8 mouse cellular contexts compared by ENCODE assay signal in genomic region chr6:97463898-97464524, GRCm38 (mm10).
DNase-seq lines count a peak whose midpoint lies in the region; ATAC-seq and TF ChIP-seq lines count a peak whose summit lies in the region.

No protein-coding gene starts in this region.

- TF ChIP-seq CTCF in spleen, adult 2 months (IDR thresholded peaks at IDR 0.05; ENCODE audit: extremely low read depth, insufficient read depth, insufficient read length, insufficient replicate concordance) = no peak
- no peak for TF ChIP-seq CTCF in heart, adult 2 months (IDR thresholded peaks at IDR 0.05)

- peak overlapping the region; percentile 15; the same call in 1 of the 2 replicates for H3K4me3 ChIP-seq in spleen, adult 2 months (ENCODE audit: extremely low read depth, insufficient read depth, insufficient read length)
- peak overlapping the region; percentile 14; the same call in 1 of the 2 replicates for H3K4me3 ChIP-seq in heart, adult 2 months
- H3K4me3 ChIP-seq in kidney, embryonic 14.5 days (ENCODE audit: low read length) = no peak overlapping the region

- no peaks in the 10 kb centered on the region for H3K79me2 ChIP-seq in heart, adult 2 months (replicated peaks; ENCODE audit: control insufficient read depth, insufficient read depth, low read length)

- H3K4me1 ChIP-seq in spleen, adult 2 months (ENCODE audit: control insufficient read depth, insufficient read depth, insufficient read length) = peaks cover 11% of the 10 kb centered on the region; the same call in 1 of the 2 replicates
- H3K4me1 ChIP-seq in heart, adult 2 months (ENCODE audit: control insufficient read depth, insufficient read depth, low read length) = peaks cover 12% of the 10 kb centered on the region
- H3K4me1 ChIP-seq in kidney, embryonic 14.5 days (ENCODE audit: control insufficient read depth, insufficient read depth, low read length) = no peaks in the 10 kb centered on the region; the same call in 1 of the 2 replicates

- peak overlapping the region; percentile 13 for H3K9ac ChIP-seq in heart, adult 2 months (ENCODE audit: low read depth, low read length)
- no peak overlapping the region for H3K9ac ChIP-seq in kidney, embryonic 14.5 days (ENCODE audit: low read depth, low read length)

- no peak for TF ChIP-seq POLR2A in spleen, adult 2 months (IDR thresholded peaks at IDR 0.05; ENCODE audit: low read depth, low read length)
- peak; percentile 27; the same call in 1 of the 2 replicates for TF ChIP-seq POLR2A in heart, adult 2 months (IDR thresholded peaks at IDR 0.05; ENCODE audit: insufficient read depth, low read depth, low read length)

- H3K9me3 ChIP-seq in kidney, embryonic 14.5 days (ENCODE audit: control insufficient read depth, low read length) = peaks cover 6% of the 10 kb centered on the region; the same call in 1 of the 2 replicates

- WGBS in spleen, adult 2 months = 4% methylated on average over 17 of the region's 17 CpGs
- WGBS in heart, adult 2 months = 25% methylated on average over 17 of the region's 17 CpGs
- 50% methylated on average over 17 of the region's 17 CpGs for WGBS in kidney, embryonic 14.5 days

- peak in 1 of 2 experiments; percentile 37 for DNase-seq in spleen, adult 2 months (ENCODE audit: low read depth in 1 of 2, low spot score in 2 of 2)
- no peak for DNase-seq in spleen, adult 12 weeks (ENCODE audit: low spot score)
- DNase-seq in heart, adult 2 months = peak; percentile 62 to 71
- DNase-seq in lung, postnatal 10 days = peak; percentile 49
- DNase-seq in cerebellum, postnatal 25 days = no peak
- DNase-seq in cerebellum, adult 9-10 months = no peak
- DNase-seq in cerebellum, adult 9-11 months = no peak

- intact Hi-C loops in heart, adult 2 months (cut with DNase I) = no loop called here

- H3K4me2 ChIP-seq in kidney, embryonic 14.5 days (replicated peaks; ENCODE audit: low read depth, low read length) = 0 out of 2 replicates have a peak overlapping the region, but pooled peaks have one; percentile 8

- ATAC-seq in kidney, embryonic 14.5 days (ENCODE audit: low FRiP score, low TSS enrichment) = no peak

- peak overlapping the region; percentile 83 for H3K27ac ChIP-seq in spleen, adult 2 months (ENCODE audit: insufficient read depth, low read length)
- peak overlapping the region; percentile 66 for H3K27ac ChIP-seq in heart, adult 2 months
- peak overlapping the region; percentile 12; the same call in 1 of the 2 replicates for H3K27ac ChIP-seq in kidney, embryonic 14.5 days (ENCODE audit: low read depth, low read length)

- H3K27me3 ChIP-seq in spleen, adult 2 months (ENCODE audit: control insufficient read depth, insufficient read depth, low read length) = no peaks in the 10 kb centered on the region
- no peaks in the 10 kb centered on the region for H3K27me3 ChIP-seq in heart, adult 2 months (ENCODE audit: control insufficient read depth, insufficient read depth, low read length)
- no peaks in the 10 kb centered on the region for H3K27me3 ChIP-seq in kidney, embryonic 14.5 days (ENCODE audit: control insufficient read depth, insufficient read depth, low read length)

- peak; percentile 75; the same call in 1 of the 2 replicates for TF ChIP-seq EP300 in heart, adult 2 months (IDR thresholded peaks at IDR 0.05; ENCODE audit: insufficient read depth, low read depth, low read length)

- H3K36me3 ChIP-seq in spleen, adult 2 months (ENCODE audit: control insufficient read depth, insufficient read depth, low read length) = no peaks in the 10 kb centered on the region
- peaks cover 3% of the 10 kb centered on the region; the same call in 1 of the 2 replicates for H3K36me3 ChIP-seq in heart, adult 2 months (ENCODE audit: control insufficient read depth, insufficient read depth, low read length)
- H3K36me3 ChIP-seq in kidney, embryonic 14.5 days (ENCODE audit: control insufficient read depth, insufficient read depth, low read length) = no peaks in the 10 kb centered on the region

Comparison
In these comparisons a context has a peak if more than half of its experiments do, and no peak if none do; other contexts are left out.
1. DNase-seq: peak in heart, adult 2 months (2 of 2) and lung, postnatal 10 days (single experiment); none in spleen, adult 12 weeks (single experiment), cerebellum, postnatal 25 days (0 of 2), cerebellum, adult 9-10 months (single experiment) and cerebellum, adult 9-11 months (single experiment).
2. H3K27ac ChIP-seq: peak in every context shown above with its lines; median percentile 83 in spleen, adult 2 months; 66 in heart, adult 2 months; 12 in kidney, embryonic 14.5 days.